Mouse (Mus musculus) megakaryocyte progenitor cell, adult 5-6 weeks (primary cell): ENCODE data around the gene Daam1. TPM values are rescaled to one million over a fixed set of nuclear protein-coding genes. Genes with fewer than 3 reads are reported as not detected.

Source experiments
- ATAC-seq: replicated peaks from 2 replicates; pipeline ENCODE4 v1.8.0; 2016; ENCODE audit warnings: mild to moderate bottlenecking, moderate TSS enrichment, inconsistent platforms; ENCODE audit not compliant: poor library complexity
- total RNA-seq, 2 experiments: library from RNA; stranded (forward) in 1 of 2; stranded (reverse) in 1 of 2; fragments of 157-497, 149-512 nt in 1 of 2; fragments of 200-1000 nt in 1 of 2; gene quantifications; 2 replicates each; pipeline versions ENCODE4 v1.2.3 to v1.2.4; 2015 to 2017

Gene Daam1
- total RNA-seq, 2 experiments from 2014 or later = 17.5 to 17.9 TPM

- ATAC-seq = no peak
Measured at GRCm38 (mm10) chr12:72031171-72031570, 200.3 kb downstream of the Daam1 start.

- no peak for ATAC-seq
Measured at GRCm38 (mm10) chr12:72031794-72032193, 200.9 kb downstream of the Daam1 start.

GRCm38 (mm10) chr12:72036097-72036661, 205.3 kb downstream of the Daam1 start:
- no peak for ATAC-seq

- ATAC-seq = no peak
Measured at GRCm38 (mm10) chr12:72037049-72037448, 206.2 kb downstream of the Daam1 start.

GRCm38 (mm10) chr12:72038866-72039265, 208.0 kb downstream of the Daam1 start:
- no peak for ATAC-seq

- no peak for ATAC-seq
Measured at GRCm38 (mm10) chr12:72039501-72039900, 208.6 kb downstream of the Daam1 start.

GRCm38 (mm10) chr12:72041238-72041637, 210.4 kb downstream of the Daam1 start:
- ATAC-seq = no peak

Other genes with a start within 250 kb of the Daam1 start
- 0.32 TPM in 1 of 2 replicates, not detected in the other for gene Gpr135, start 240.0 kb downstream of the Daam1 start, total RNA-seq (2015)
- 0.07 TPM in 1 of 2 replicates, not detected in the other for gene Gpr135, start 240.0 kb downstream of the Daam1 start, total RNA-seq (2017)